Mouse (Mus musculus): ENCODE results near the gene Fbxw10. TPM values are rescaled to one million over a fixed set of nuclear protein-coding genes. Genes with fewer than 3 reads are reported as not detected.

Gene Fbxw10
- polyA plus RNA-seq, 1 experiment from 2014 or later, result 0.34 TPM

Other genes with a start within 250 kb of the Fbxw10 start
- gene Lrrc75a, start 198.5 kb upstream of the Fbxw10 start, polyA plus RNA-seq (2015; fragmentation: Nextera tagmentation; extraction: Ambion mirVana), result 8.4 and 9.7 TPM in 2 replicates
- 26.4 and 26.7 TPM in 2 replicates for gene Mmgt2, start 198.4 kb upstream of the Fbxw10 start, polyA plus RNA-seq (2015; fragmentation: Nextera tagmentation; extraction: Ambion mirVana)
- gene Zfp287, start 115.2 kb upstream of the Fbxw10 start, polyA plus RNA-seq (2015; fragmentation: Nextera tagmentation; extraction: Ambion mirVana), result 17.9 and 18.5 TPM in 2 replicates
- gene Gm10428, start 94.0 kb upstream of the Fbxw10 start, polyA plus RNA-seq (2015; fragmentation: Nextera tagmentation; extraction: Ambion mirVana), result not detected in 2 replicates
- gene Zfp286, start 57.6 kb upstream of the Fbxw10 start, polyA plus RNA-seq (2015; fragmentation: Nextera tagmentation; extraction: Ambion mirVana), result 25.7 and 29.6 TPM in 2 replicates
- gene Trim16, start 26.8 kb upstream of the Fbxw10 start, polyA plus RNA-seq (2015; fragmentation: Nextera tagmentation; extraction: Ambion mirVana), result 8.0 and 8.4 TPM in 2 replicates
- 59.0 and 60.3 TPM in 2 replicates for gene Tvp23b, start 32.4 kb downstream of the Fbxw10 start, polyA plus RNA-seq (2015; fragmentation: Nextera tagmentation; extraction: Ambion mirVana)
- 0.23 TPM in 1 of 2 replicates, not detected in the other for gene Cdrt4, start 104.1 kb downstream of the Fbxw10 start, polyA plus RNA-seq (2015; fragmentation: Nextera tagmentation; extraction: Ambion mirVana)
- gene Tekt3, start 214.6 kb downstream of the Fbxw10 start, polyA plus RNA-seq (2015; fragmentation: Nextera tagmentation; extraction: Ambion mirVana), result not detected in 2 replicates

Data from hindbrain, embryonic 16.5 days (tissue).